ENCODE assay signal across 22 mouse cellular contexts in genomic region chr5:75730698-75731097, GRCm38 (mm10).
DNase-seq lines count a peak whose midpoint lies in the region; ATAC-seq and TF ChIP-seq lines count a peak whose summit lies in the region.
"Had no signal": no experiment of that assay in that cellular context is flagged by ENCODE, and none has a peak within 500 bp of the region (broad histone marks: within the 10 kb centered on the region; RNA-seq: fewer than 3 reads in every experiment).

No protein-coding gene starts in this region.

- no peak for TF ChIP-seq CTCF in liver, postnatal 0 days (IDR thresholded peaks at IDR 0.05; ENCODE audit: low read depth)

- no peaks in the 10 kb centered on the region for H3K36me3 ChIP-seq in heart, embryonic 12.5 days
- H3K36me3 ChIP-seq in liver, postnatal 0 days (replicated peaks; ENCODE audit: insufficient read depth, low read length) = no peaks in the 10 kb centered on the region
- H3K36me3 ChIP-seq in hindbrain, embryonic 10.5 days = no peaks in the 10 kb centered on the region
- H3K36me3 ChIP-seq: forebrain, embryonic 10.5 days; G1E; hindbrain, embryonic 12.5 days; neural tube, embryonic 12.5 days had no signal

- WGBS in heart, embryonic 12.5 days = 68% methylated on average over 3 of the region's 3 CpGs
- 18% methylated on average over 3 of the region's 3 CpGs for WGBS in liver, postnatal 0 days (ENCODE audit: insufficient replicate concordance)
- WGBS in hindbrain, embryonic 10.5 days = 78% methylated on average over 3 of the region's 3 CpGs

- no peak for ATAC-seq in heart, embryonic 12.5 days (ENCODE audit: insufficient number of reproducible peaks, low FRiP score)
- ATAC-seq in common myeloid progenitor, adult 5-6 weeks (replicated peaks; ENCODE audit: low read depth, poor library complexity, severe bottlenecking) = peak; percentile 94
- ATAC-seq in liver, postnatal 0 days = peak; percentile 49
- ATAC-seq: activated CD4-positive, CD25-positive, alpha-beta regulatory T cell, adult 4 months had no signal

- no peak overlapping the region for H3K27ac ChIP-seq in heart, embryonic 12.5 days (ENCODE audit: poor library complexity, severe bottlenecking)
- 0 out of 2 replicates have a peak overlapping the region, but pooled peaks have one; percentile 12 for H3K27ac ChIP-seq in liver, postnatal 0 days (ENCODE audit: low read depth)
- no peak overlapping the region for H3K27ac ChIP-seq in hindbrain, embryonic 10.5 days
- H3K27ac ChIP-seq: forebrain, embryonic 10.5 days; hindbrain, embryonic 12.5 days; neural tube, embryonic 12.5 days had no signal

- peak; percentile 7 to 12 for DNase-seq in heart, adult 18-20 months
- no peak for DNase-seq in liver, postnatal 0 days
- peak; percentile 61 to 64 for DNase-seq in thymus, postnatal 10 days (ENCODE audit: low spot score in 2 of 2)
- no peak for DNase-seq in lung, postnatal 25 days (ENCODE audit: low spot score)
- no peak for DNase-seq in embryo, embryonic 11 days
- DNase-seq in hindbrain, embryonic 10.5 days (ENCODE audit: low spot score) = no peak
- DNase-seq: adrenal gland, postnatal 10 days; cerebellum, adult 11-12 months; cerebellum, postnatal 14 days; kidney, adult 2 months; kidney, postnatal 14 days; lung, adult 18-20 months; lung, postnatal 14 days; right cerebral cortex, adult 18-20 months had no signal

- no peak overlapping the region for H3K4me2 ChIP-seq in heart, embryonic 12.5 days
- H3K4me2 ChIP-seq in liver, postnatal 0 days (ENCODE audit: low read depth, low read length) = no peak overlapping the region
- H3K4me2 ChIP-seq: hindbrain, embryonic 12.5 days; midbrain, embryonic 11.5 days; neural tube, embryonic 12.5 days had no signal

- 0 out of 2 replicates have a peak, but pooled peaks cover 5% of the 10 kb centered on the region for H3K4me1 ChIP-seq in heart, embryonic 12.5 days (replicated peaks)
- no peaks in the 10 kb centered on the region for H3K4me1 ChIP-seq in liver, postnatal 0 days (ENCODE audit: insufficient read depth)
- no peaks in the 10 kb centered on the region for H3K4me1 ChIP-seq in hindbrain, embryonic 10.5 days (replicated peaks)
- H3K4me1 ChIP-seq: forebrain, embryonic 10.5 days; neural tube, embryonic 12.5 days had no signal

- H3K9me3 ChIP-seq in heart, embryonic 12.5 days (replicated peaks) = 0 out of 2 replicates have a peak, but pooled peaks cover 2% of the 10 kb centered on the region
- no peaks in the 10 kb centered on the region for H3K9me3 ChIP-seq in liver, postnatal 0 days (ENCODE audit: low read length)
- 0 out of 2 replicates have a peak, but pooled peaks cover 4% of the 10 kb centered on the region for H3K9me3 ChIP-seq in hindbrain, embryonic 10.5 days
- H3K9me3 ChIP-seq: forebrain, embryonic 10.5 days; hindbrain, embryonic 12.5 days; neural tube, embryonic 12.5 days had no signal

- no peak for TF ChIP-seq EP300 in liver, postnatal 0 days (IDR thresholded peaks at IDR 0.05; ENCODE audit: low read depth)

- H3K27me3 ChIP-seq in heart, embryonic 12.5 days (replicated peaks) = no peaks in the 10 kb centered on the region
- H3K27me3 ChIP-seq in liver, postnatal 0 days (ENCODE audit: insufficient read depth, low read length) = no peaks in the 10 kb centered on the region
- H3K27me3 ChIP-seq in hindbrain, embryonic 10.5 days (ENCODE audit: insufficient read depth, poor library complexity, severe bottlenecking) = no peaks in the 10 kb centered on the region
- H3K27me3 ChIP-seq: hindbrain, embryonic 12.5 days; neural tube, embryonic 12.5 days had no signal

- H3K4me3 ChIP-seq in heart, embryonic 12.5 days = no peak overlapping the region
- no peak overlapping the region for H3K4me3 ChIP-seq in liver, postnatal 0 days (ENCODE audit: low read depth, low read length)
- no peak overlapping the region for H3K4me3 ChIP-seq in hindbrain, embryonic 10.5 days
- H3K4me3 ChIP-seq: forebrain, embryonic 10.5 days; hindbrain, embryonic 12.5 days; neural tube, embryonic 12.5 days had no signal

- no peak overlapping the region for H3K9ac ChIP-seq in heart, embryonic 12.5 days
- H3K9ac ChIP-seq in liver, postnatal 0 days (replicated peaks) = no peak overlapping the region
- H3K9ac ChIP-seq: hindbrain, embryonic 12.5 days; neural tube, embryonic 12.5 days had no signal

Comparison
In these comparisons a context has a peak if more than half of its experiments do, and no peak if none do; other contexts are left out.
1. DNase-seq: peak in heart, adult 18-20 months (2 of 2) and thymus, postnatal 10 days (2 of 2); none in liver, postnatal 0 days (single experiment), lung, postnatal 25 days (single experiment), embryo, embryonic 11 days (single experiment) and hindbrain, embryonic 10.5 days (single experiment).